Mouse (Mus musculus) heart, embryonic 16.5 days (tissue): ENCODE results near the gene Medag. TPM values are rescaled to one million over a fixed set of nuclear protein-coding genes. Genes with fewer than 3 reads are reported as not detected.

ENCODE experiments used
- ATAC-seq: fragments of 200-750 bp; cut with Nextera tagmentation; replicated peaks from 2 replicates; pipeline ENCODE4 v1.8.0; 2017; ENCODE audit warnings: moderate number of reproducible peaks; ENCODE audit not compliant: insufficient read depth, low FRiP score; ENCODE audit errors: extremely low read depth
- H3K27ac ChIP-seq: fragments of 300-500 bp; sonication (generic); 2 replicates; pipeline ENCODE4 v1.5.1; 2014; ENCODE audit warnings: mild to moderate bottlenecking, low read length, control low read depth, moderate library complexity
- H3K27me3 ChIP-seq: fragments of 300-500 bp; sonication (generic); 2 replicates; pipeline ENCODE4 v1.6.1; 2014; ENCODE audit warnings: low read length, mixed read lengths; ENCODE audit not compliant: control insufficient read depth, insufficient read depth
- H3K36me3 ChIP-seq: fragments of 300-500 bp; sonication (generic); 2 replicates; pipeline ENCODE4 v1.6.1; 2014; ENCODE audit not compliant: control insufficient read depth, insufficient read depth
- H3K4me1 ChIP-seq: fragments of 300-500 bp; sonication (generic); 2 replicates; pipeline ENCODE4 v1.6.1; 2014; ENCODE audit warnings: low read length, mixed read lengths; ENCODE audit not compliant: control insufficient read depth, insufficient read depth
- H3K4me2 ChIP-seq: fragments of 300-500 bp; sonication (generic); 2 replicates; pipeline ENCODE4 v1.6.1; 2014; ENCODE audit warnings: low read depth, mild to moderate bottlenecking, control low read depth, low read length
- H3K4me3 ChIP-seq: fragments of 300-500 bp; sonication (generic); 2 replicates; pipeline ENCODE4 v1.5.1; 2014; ENCODE audit warnings: mild to moderate bottlenecking, control low read depth, low read length
- H3K9ac ChIP-seq: fragments of 300-500 bp; sonication (generic); 2 replicates; pipeline ENCODE4 v1.6.1; 2014; ENCODE audit warnings: low read length, control low read depth
- H3K9me3 ChIP-seq: fragments of 300-500 bp; sonication (generic); replicated peaks from 2 replicates; pipeline ENCODE4 v1.6.1; 2016; ENCODE audit warnings: low read length; ENCODE audit not compliant: control insufficient read depth
- WGBS: fragments of 180-500 bp; shearing (Covaris S2); extraction: QIAGEN DNeasy Blood & Tissue Kit; methylation state at CpG from one replicate; pipeline ENCODE4 v1.1.7; 2014; 5-methylcytosine and 5-hydroxymethylcytosine counted together
- polyA plus RNA-seq: library from polyadenylated mRNA; unstranded; fragments of >200 nt; fragmentation: Nextera tagmentation; extraction: Ambion mirVana; gene quantifications from 2 replicates; pipeline ENCODE4 v1.2.1, GENCODE M21; 2015

Gene Medag
- polyA plus RNA-seq, 1 experiment from 2014 or later: 2.2 TPM

DNA sequence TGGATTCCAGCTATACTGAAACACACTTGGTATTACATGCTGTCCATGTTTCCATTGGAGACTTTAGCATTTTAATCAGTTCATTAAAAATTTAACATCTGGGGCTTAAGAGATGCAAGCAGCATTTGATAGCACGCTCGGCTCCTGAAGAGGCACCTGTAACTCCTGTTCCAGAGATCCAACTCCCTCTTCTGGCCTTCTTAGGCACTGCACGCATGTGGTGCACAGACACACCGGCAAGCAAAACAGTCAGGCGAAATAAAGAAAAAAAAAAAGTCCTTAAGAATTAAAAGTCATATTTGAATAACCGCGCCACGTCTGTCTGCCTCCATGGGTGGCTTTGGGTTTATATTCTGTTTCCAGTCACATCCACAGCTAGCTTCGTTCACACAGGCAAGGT is 62.6 kb downstream of the Medag start:
- Histone ChIP-seq H3K9ac (no peak overlapping the region), H3K4me3 (no peak overlapping the region), H3K36me3 (no peaks in the 10 kb centered on the region), H3K4me1 (no peaks in the 10 kb centered on the region), H3K27ac (no peak overlapping the region), H3K27me3 (no peaks in the 10 kb centered on the region), H3K9me3 (peaks cover 9% of the 10 kb centered on the region), H3K4me2 (no peak overlapping the region)
- no peak for ATAC-seq
- WGBS: 96% methylated on average over 9 of the region's 9 CpGs

GRCm38 (mm10) chr5:149474701-149475468 is 63.3 kb downstream of the Medag start:
- Histone ChIP-seq H3K9me3 (peaks cover 9% of the 10 kb centered on the region), H3K4me2 (no peak overlapping the region), H3K4me1 (no peaks in the 10 kb centered on the region), H3K4me3 (no peak overlapping the region), H3K27me3 (no peaks in the 10 kb centered on the region), H3K27ac (no peak overlapping the region), H3K9ac (no peak overlapping the region), H3K36me3 (no peaks in the 10 kb centered on the region)
- 83% methylated on average over 16 of the region's 16 CpGs for WGBS
- no peak for ATAC-seq

Other genes with a start within 250 kb of the Medag start
- 28.0 and 29.2 TPM in 2 replicates for gene Uspl1, start 227.4 kb upstream of the Medag start, polyA plus RNA-seq
- gene Hmgb1, start 227.3 kb upstream of the Medag start, polyA plus RNA-seq: 624 and 757 TPM in 2 replicates
- gene Alox5ap, start 147.0 kb upstream of the Medag start, polyA plus RNA-seq: 9.0 and 11.9 TPM in 2 replicates
- gene Tex26, start 27.9 kb downstream of the Medag start, polyA plus RNA-seq: 0.28 and 0.69 TPM in 2 replicates
- 0.06 and 0.11 TPM in 2 replicates for gene Wdr95, start 116.9 kb downstream of the Medag start, polyA plus RNA-seq
- 27.7 and 29.1 TPM in 2 replicates for gene Hsph1, start 224.6 kb downstream of the Medag start, polyA plus RNA-seq